In the genomic region with DNA sequence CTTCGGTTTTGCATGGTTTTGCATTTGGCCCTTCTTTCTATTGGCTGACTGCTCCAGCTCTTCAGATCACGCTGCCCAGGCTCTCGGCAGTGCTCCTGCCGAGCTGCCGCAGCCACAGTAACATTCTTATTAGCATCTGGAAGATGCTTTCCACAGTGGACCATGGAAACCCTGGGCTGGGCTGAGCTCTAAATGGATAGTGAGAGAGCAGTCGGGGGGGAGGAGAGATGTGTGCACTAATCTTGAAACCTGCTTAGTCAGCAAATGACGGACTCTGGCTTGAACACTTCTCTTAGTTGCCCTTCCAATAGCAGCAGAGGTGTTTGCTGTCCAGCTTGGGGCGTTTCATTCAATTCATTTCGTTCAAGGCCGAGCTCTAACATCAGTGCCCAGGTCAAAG, we compare ENCODE assay signal across 9 mouse cellular contexts. TPM values are rescaled to one million over a fixed set of nuclear protein-coding genes. Genes with fewer than 3 reads are reported as not detected.
DNase-seq lines count a peak whose midpoint lies in the region; ATAC-seq and TF ChIP-seq lines count a peak whose summit lies in the region.
"Had no signal": no experiment of that assay in that cellular context is flagged by ENCODE, and none has a peak within 500 bp of the region (broad histone marks: within the 10 kb centered on the region; RNA-seq: fewer than 3 reads in every experiment).

No protein-coding gene starts in this region.

- H3K4me2 ChIP-seq in heart, embryonic 14.5 days (ENCODE audit: low read length), result peak overlapping the region; percentile 22
- peak overlapping the region; percentile 31 for H3K4me2 ChIP-seq in embryonic facial prominence, embryonic 13.5 days
- H3K4me2 ChIP-seq in liver, postnatal 0 days (ENCODE audit: low read depth, low read length), result 0 out of 2 replicates have a peak overlapping the region, but pooled peaks have one; percentile 3

- ATAC-seq in heart, embryonic 14.5 days (ENCODE audit: insufficient number of reproducible peaks, insufficient read depth, low FRiP score, low read depth), result no peak
- no peak for ATAC-seq in embryonic facial prominence, embryonic 13.5 days (ENCODE audit: insufficient number of reproducible peaks, insufficient read depth, low FRiP score, low TSS enrichment, low read depth)
- ATAC-seq in liver, postnatal 0 days, result no peak

- H3K9ac ChIP-seq in heart, embryonic 14.5 days (ENCODE audit: low read length), result no peak overlapping the region
- no peak overlapping the region for H3K9ac ChIP-seq in embryonic facial prominence, embryonic 13.5 days
- H3K9ac ChIP-seq in liver, postnatal 0 days (replicated peaks), result no peak overlapping the region

- no peak for DNase-seq in heart, embryonic 10.5 days (ENCODE audit: low spot score)
- peak; percentile 22 for DNase-seq in R1 (ENCODE audit: low read depth, low spot score)
- no peak for DNase-seq in liver, postnatal 0 days
- no peak for DNase-seq in left cerebral cortex, postnatal 4 days
- no peak for DNase-seq in thymus, adult 18-20 months
- DNase-seq in B cell, adult 2 months, result no peak
- DNase-seq: kidney, postnatal 10 days had no signal

- intact Hi-C loops in left cerebral cortex, postnatal 4 days (cut with DNase I), result no loop called here

- no peak for TF ChIP-seq CTCF in liver, postnatal 0 days (IDR thresholded peaks at IDR 0.05; ENCODE audit: low read depth)

- H3K27ac ChIP-seq in heart, embryonic 14.5 days (replicated peaks in 1 of 2; ENCODE audit: control insufficient read depth in 1 of 2, insufficient read depth in 1 of 2, low read depth in 2 of 2, low read length in 2 of 2), result no peak overlapping the region
- H3K27ac ChIP-seq in heart, embryonic 10.5 days, result no peak overlapping the region
- H3K27ac ChIP-seq in embryonic facial prominence, embryonic 13.5 days, result no peak overlapping the region
- no peak overlapping the region for H3K27ac ChIP-seq in liver, postnatal 0 days (ENCODE audit: low read depth)

- H3K4me3 ChIP-seq in heart, embryonic 14.5 days (ENCODE audit: control insufficient read depth in 1 of 2, insufficient read depth in 1 of 2, low read depth in 1 of 2, low read length in 2 of 2), result 0 out of 4 replicates have a peak overlapping the region, but pooled peaks of 1 of the 2 experiments have one; percentile 16
- no peak overlapping the region for H3K4me3 ChIP-seq in heart, embryonic 10.5 days
- H3K4me3 ChIP-seq in embryonic facial prominence, embryonic 13.5 days, result no peak overlapping the region
- H3K4me3 ChIP-seq in liver, postnatal 0 days (ENCODE audit: low read depth, low read length), result no peak overlapping the region

- H3K4me1 ChIP-seq in heart, embryonic 14.5 days (ENCODE audit: control insufficient read depth in 2 of 2, insufficient read depth in 2 of 2, low read length in 2 of 2), result peaks cover 0 to 6% of the 10 kb centered on the region in 2 experiments; a peak in 2 of 4 replicates
- H3K4me1 ChIP-seq in heart, embryonic 10.5 days, result peaks cover 8% of the 10 kb centered on the region; the same call in 1 of the 2 replicates
- peaks cover 6% of the 10 kb centered on the region; the same call in 1 of the 2 replicates for H3K4me1 ChIP-seq in embryonic facial prominence, embryonic 13.5 days
- no peaks in the 10 kb centered on the region for H3K4me1 ChIP-seq in liver, postnatal 0 days (ENCODE audit: insufficient read depth)

- TF ChIP-seq EP300 in liver, postnatal 0 days (IDR thresholded peaks at IDR 0.05; ENCODE audit: low read depth), result no peak

- no peaks in the 10 kb centered on the region for H3K27me3 ChIP-seq in heart, embryonic 14.5 days (ENCODE audit: control insufficient read depth, insufficient read depth, low read length)
- H3K27me3 ChIP-seq in heart, embryonic 10.5 days (ENCODE audit: insufficient read depth, poor library complexity, severe bottlenecking), result no peaks in the 10 kb centered on the region
- H3K27me3 ChIP-seq in embryonic facial prominence, embryonic 13.5 days, result no peaks in the 10 kb centered on the region
- no peaks in the 10 kb centered on the region for H3K27me3 ChIP-seq in liver, postnatal 0 days (ENCODE audit: insufficient read depth, low read length)

- H3K36me3 ChIP-seq in heart, embryonic 14.5 days (ENCODE audit: control insufficient read depth, insufficient read depth, low read length), result no peaks in the 10 kb centered on the region
- no peaks in the 10 kb centered on the region for H3K36me3 ChIP-seq in heart, embryonic 10.5 days
- H3K36me3 ChIP-seq in embryonic facial prominence, embryonic 13.5 days, result no peaks in the 10 kb centered on the region
- H3K36me3 ChIP-seq in liver, postnatal 0 days (replicated peaks; ENCODE audit: insufficient read depth, low read length), result no peaks in the 10 kb centered on the region

- WGBS in heart, embryonic 14.5 days, result 47% methylated on average over 10 of the region's 10 CpGs
- WGBS in heart, embryonic 10.5 days, result 54% methylated on average over 10 of the region's 10 CpGs
- WGBS in embryonic facial prominence, embryonic 13.5 days, result 40% methylated on average over 10 of the region's 10 CpGs
- 71% methylated on average over 10 of the region's 10 CpGs for WGBS in liver, postnatal 0 days (ENCODE audit: insufficient replicate concordance)

- no peaks in the 10 kb centered on the region for H3K9me3 ChIP-seq in heart, embryonic 14.5 days (ENCODE audit: control insufficient read depth, low read length)
- H3K9me3 ChIP-seq in heart, embryonic 10.5 days, result no peaks in the 10 kb centered on the region
- no peaks in the 10 kb centered on the region for H3K9me3 ChIP-seq in embryonic facial prominence, embryonic 13.5 days
- H3K9me3 ChIP-seq in liver, postnatal 0 days (ENCODE audit: low read length), result no peaks in the 10 kb centered on the region

RNA-seq across cellular contexts. Expression of a gene that starts 30.8 kb away (rescaled TPM):
- 42.4 and 44.4 TPM in 2 replicates for polyA plus RNA-seq in heart, embryonic 14.5 days (2014; fragmentation: Nextera tagmentation; extraction: Ambion mirVana)
- polyA plus RNA-seq in heart, embryonic 10.5 days (2016; fragmentation: Nextera tagmentation; extraction: Ambion mirVana), result 29.5 and 29.8 TPM in 2 replicates
- polyA plus RNA-seq in embryonic facial prominence, embryonic 13.5 days (2015; fragmentation: Nextera tagmentation; extraction: Ambion mirVana), result 41.5 and 49.7 TPM in 2 replicates
- 29.9 and 30.6 TPM in 2 replicates for polyA plus RNA-seq in liver, postnatal 0 days (2015; fragmentation: Nextera tagmentation; extraction: Ambion mirVana)
- 100 to 1,000 TPM; 250 to 257 TPM for total RNA-seq in left cerebral cortex, postnatal 4 days (2021)
